Mouse (Mus musculus): ENCODE data around the gene BC049352.

- TF ChIP-seq CTCF (IDR thresholded peaks at IDR 0.05; ENCODE audit: borderline replicate concordance, extremely low read depth, insufficient read depth, insufficient read length) (no peak), POLR2A (IDR thresholded peaks at IDR 0.05; ENCODE audit: borderline replicate concordance, extremely low read depth, insufficient read depth, insufficient read length, poor library complexity, severe bottlenecking) (no peak)
Measured at GRCm38 (mm10) chr9:45252395-45252794, 70.6 kb downstream of the BC049352 start.

Measured in brain, embryonic 14.5 days (tissue).